Mouse (Mus musculus) bone marrow macrophage, adult 2 months (primary cell): ENCODE results near the gene Slc39a5. TPM values are rescaled to one million over a fixed set of nuclear protein-coding genes. Genes with fewer than 3 reads are reported as not detected.

ENCODE experiments used
- H3K27ac ChIP-seq: 2 replicates; pipeline ENCODE4 v1.5.1; 2012; ENCODE audit warnings: low read depth, low read length; ENCODE audit not compliant: insufficient read depth
- H3K4me1 ChIP-seq: 2 replicates; pipeline ENCODE4 v1.6.1; 2012; ENCODE audit warnings: low read length; ENCODE audit not compliant: control insufficient read depth, insufficient read depth
- H3K4me3 ChIP-seq: 2 replicates; pipeline ENCODE4 v1.5.1; 2012; ENCODE audit warnings: mild to moderate bottlenecking, low read length, moderate library complexity; ENCODE audit not compliant: insufficient read depth
- CTCF ChIP-seq: IDR thresholded peaks from 2 replicates; pipeline ENCODE4 v1.5.1; 2012; ENCODE audit warnings: low read depth, mild to moderate bottlenecking, low read length, moderate library complexity
- POLR2A ChIP-seq: IDR thresholded peaks from 2 replicates; pipeline ENCODE4 v1.6.1; 2012; ENCODE audit warnings: mild to moderate bottlenecking, low read depth, low read length, borderline replicate concordance
- polyA plus RNA-seq: library from polyadenylated mRNA; stranded (reverse); fragments of >200 nt; gene quantifications from 2 replicates; pipeline ENCODE4 v1.2.4, GENCODE M21; 2012; ENCODE audit not compliant: missing spikeins, insufficient read depth, insufficient read length

Slc39a5 gene
- polyA plus RNA-seq, 1 experiment = not detected

GRCm38 (mm10) chr10:128412055-128412381 lies 11.0 kb upstream of the Slc39a5 start:
- H3K27ac ChIP-seq = peak overlapping the region; percentile 79

GRCm38 (mm10) chr10:128411211-128412054 lies 10.4 kb upstream of the Slc39a5 start, which contains the start of the genes Nabp2 and Rnf41:
Gene Nabp2 (minus strand): TSS chr10:128411492.
Gene Rnf41 (plus strand): TSS chr10:128411657.
- peak within 1 kb of the TSS; percentile 81 for H3K4me3 ChIP-seq
- H3K4me1 ChIP-seq = peaks cover 28% of the 10 kb centered on the region
- H3K27ac ChIP-seq = peak within 1 kb of the TSS; percentile 82
- no peak for TF ChIP-seq CTCF
- no peak for TF ChIP-seq POLR2A

More at GRCm38 (mm10) chr10:128412055-128412381, 11.0 kb upstream of the Slc39a5 start:
- peaks cover 28% of the 10 kb centered on the region for H3K4me1 ChIP-seq
- peak overlapping the region; percentile 81 for H3K4me3 ChIP-seq
- TF ChIP-seq POLR2A (no peak), CTCF (no peak)

- H3K4me3 ChIP-seq = peak overlapping the region; percentile 75
- peak overlapping the region; percentile 82 for H3K27ac ChIP-seq
- TF ChIP-seq POLR2A (no peak), CTCF (no peak)
- peaks cover 28% of the 10 kb centered on the region for H3K4me1 ChIP-seq
Measured at GRCm38 (mm10) chr10:128410560-128410845, 9.5 kb upstream of the Slc39a5 start.

GRCm38 (mm10) chr10:128409692-128410559 lies 8.9 kb upstream of the Slc39a5 start:
- Histone ChIP-seq H3K27ac (peak overlapping the region; percentile 82), H3K4me1 (peaks cover 28% of the 10 kb centered on the region), H3K4me3 (peak overlapping the region; percentile 83)
- TF ChIP-seq POLR2A = no peak
- peak; percentile 36; the same call in 1 of the 2 replicates for TF ChIP-seq CTCF

- TF ChIP-seq CTCF (no peak), POLR2A (no peak)
- Histone ChIP-seq H3K4me3 (peak overlapping the region; percentile 83), H3K4me1 (peaks cover 20% of the 10 kb centered on the region), H3K27ac (peak overlapping the region; percentile 1; the same call in 1 of the 2 replicates)
Measured at GRCm38 (mm10) chr10:128408591-128409535, 7.8 kb upstream of the Slc39a5 start.

GRCm38 (mm10) chr10:128403931-128404330 lies 2.9 kb upstream of the Slc39a5 start:
- H3K27ac ChIP-seq = no peak overlapping the region
- no peak overlapping the region for H3K4me3 ChIP-seq
- no peak for TF ChIP-seq POLR2A
- TF ChIP-seq CTCF = no peak
- peaks cover 6% of the 10 kb centered on the region for H3K4me1 ChIP-seq

GRCm38 (mm10) chr10:128401638-128402037 lies 609 bp upstream of the Slc39a5 start:
- H3K4me3 ChIP-seq = no peak overlapping the region
- no peak for TF ChIP-seq POLR2A
- H3K4me1 ChIP-seq = no peaks in the 10 kb centered on the region
- H3K27ac ChIP-seq = no peak overlapping the region

GRCm38 (mm10) chr10:128400338-128400737 lies 691 bp downstream of the Slc39a5 start:
- Histone ChIP-seq H3K4me3 (no peak overlapping the region), H3K27ac (no peak overlapping the region), H3K4me1 (no peaks in the 10 kb centered on the region)
- no peak for TF ChIP-seq POLR2A
- TF ChIP-seq CTCF = no peak

- H3K4me3 ChIP-seq = no peak overlapping the region
- H3K4me1 ChIP-seq = no peaks in the 10 kb centered on the region
- TF ChIP-seq CTCF (no peak), POLR2A (no peak)
- H3K27ac ChIP-seq = no peak overlapping the region
Measured at GRCm38 (mm10) chr10:128397466-128397865, 3.6 kb downstream of the Slc39a5 start.
